Mouse (Mus musculus): ENCODE data around the gene Olfr480.

Gene Olfr480

DNA sequence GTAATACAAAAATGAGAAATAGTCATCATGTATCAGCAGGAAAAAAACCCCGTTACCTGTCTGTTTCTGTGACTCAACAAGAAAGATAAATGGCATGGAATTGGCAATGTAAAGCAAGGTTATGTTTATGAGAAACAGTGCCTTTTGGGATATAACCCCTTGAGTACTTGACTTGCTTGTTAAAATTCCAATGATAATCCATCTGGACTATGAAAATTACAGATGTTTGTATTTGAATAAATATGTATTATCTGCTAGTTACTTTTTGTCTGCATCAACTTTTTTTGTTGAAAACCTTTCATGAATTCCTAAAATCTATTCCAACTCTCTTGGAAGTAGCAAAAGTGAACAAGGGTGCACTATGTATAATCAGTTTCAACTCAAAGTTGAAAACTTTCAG lies at the start of gene Olfr480:
TSS of gene Olfr480 (minus strand) at position 101 of the 400 bp plus-strand sequence.
- no peak for DNase-seq (ENCODE audit: low read depth)

DNA sequence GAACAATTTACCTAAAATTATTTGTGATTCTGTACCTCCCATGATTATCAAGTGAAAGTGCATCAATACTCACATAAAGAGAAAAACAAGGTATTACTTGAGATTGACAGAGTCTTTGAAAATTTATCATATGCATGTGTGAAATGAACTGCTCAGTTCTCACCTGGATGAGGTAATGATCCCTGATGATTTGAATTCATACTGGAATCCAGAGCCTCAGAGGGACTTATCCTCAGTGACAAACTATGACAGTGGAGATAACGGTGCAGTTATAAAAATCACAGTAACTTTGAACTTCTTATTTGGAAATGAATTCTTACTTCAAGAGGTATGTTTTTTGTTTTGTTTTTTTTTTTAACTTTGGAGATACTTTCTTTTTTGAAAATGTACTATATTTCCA lies 33.4 kb upstream of the Olfr480 start, which contains the start of gene Olfr483:
TSS of gene Olfr483 (plus strand) at position 301 of the 400 bp plus-strand sequence.
- DNase-seq (ENCODE audit: low read depth): no peak

DNA sequence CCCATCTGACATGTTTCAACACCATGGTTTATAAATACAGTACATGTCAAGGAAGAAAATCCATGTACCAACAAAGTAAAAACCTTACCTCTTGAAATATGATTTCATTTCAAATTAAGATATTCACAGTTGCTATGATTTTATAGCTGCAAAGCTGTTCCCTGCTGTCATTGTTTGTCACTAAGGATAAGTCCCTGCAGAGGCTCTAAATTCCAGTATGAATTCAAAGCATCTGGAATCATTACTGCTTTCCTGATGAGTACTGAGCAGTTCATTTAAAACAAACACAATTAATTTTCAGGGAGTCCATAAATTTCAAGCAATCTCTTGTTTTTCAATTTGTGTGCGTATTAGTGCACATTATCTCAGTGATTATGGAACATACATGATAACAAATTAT lies 30.3 kb upstream of the Olfr480 start, which contains the start of gene Olfr482:
TSS of gene Olfr482 (minus strand) at position 101 of the 400 bp plus-strand sequence.
- DNase-seq (ENCODE audit: low read depth): no peak

DNA sequence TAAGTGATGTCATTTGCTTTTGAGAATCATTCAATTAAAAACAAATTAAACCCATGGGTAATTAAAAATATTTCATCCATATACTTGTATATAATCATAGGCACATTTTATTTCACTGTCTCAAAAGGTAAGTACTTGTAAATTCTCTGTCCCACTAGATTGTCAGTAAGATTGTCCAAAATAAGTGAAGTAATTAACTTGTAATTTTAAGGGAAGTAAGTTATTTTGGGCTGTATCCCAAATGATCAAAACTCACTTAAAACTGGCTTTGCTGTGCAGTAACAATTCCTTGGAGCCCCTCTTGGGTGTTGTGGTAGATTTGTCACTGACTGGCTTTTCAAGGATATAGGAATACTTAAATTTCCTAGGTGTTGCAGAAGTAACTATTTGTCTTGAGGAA lies 12.4 kb upstream of the Olfr480 start, which contains the start of gene Olfr481:
TSS of gene Olfr481 (plus strand) at position 301 of the 400 bp plus-strand sequence.
- DNase-seq (ENCODE audit: low read depth): no peak

DNA sequence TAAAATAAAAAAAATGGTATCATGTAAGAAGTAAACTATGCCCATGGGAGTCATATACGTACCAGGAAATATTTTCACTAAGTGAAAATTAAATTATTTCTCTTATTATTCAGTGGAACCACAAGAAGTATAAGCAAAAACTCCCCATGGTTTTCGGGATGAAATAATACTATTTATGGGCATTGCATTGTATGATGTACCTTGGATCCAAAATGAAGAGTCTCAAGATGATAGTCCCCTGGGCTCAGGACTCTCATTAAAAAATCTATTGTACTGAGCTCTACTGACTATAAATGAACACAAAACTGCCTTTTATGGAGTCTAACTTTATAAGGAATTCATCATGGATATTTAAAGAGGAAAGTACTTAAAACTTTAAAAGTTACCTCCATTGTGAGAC lies 16.8 kb downstream of the Olfr480 start, which contains the start of gene Olfr479:
TSS of gene Olfr479 (plus strand) at position 301 of the 400 bp plus-strand sequence.
- no peak for DNase-seq (ENCODE audit: low read depth)

DNA sequence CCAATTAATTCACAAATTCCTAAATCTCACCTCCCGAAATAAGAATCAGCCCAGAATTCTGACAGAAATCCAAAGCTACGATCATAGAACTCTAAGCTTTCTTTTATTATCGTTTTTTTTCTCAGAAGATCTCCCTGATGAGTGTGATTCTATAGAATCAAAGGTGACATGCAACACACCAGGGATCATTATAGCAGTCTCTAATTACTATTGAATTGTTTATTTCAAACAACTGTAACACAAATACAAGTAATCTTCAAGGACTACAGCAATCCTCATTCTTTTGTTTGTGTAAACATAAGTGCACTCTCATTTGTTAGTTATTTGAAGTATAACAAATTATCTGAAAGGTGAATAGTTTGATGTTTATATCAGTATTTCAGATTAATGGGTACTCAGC lies 33.3 kb downstream of the Olfr480 start, which contains the start of gene Olfr478:
TSS of gene Olfr478 (minus strand) at position 101 of the 400 bp plus-strand sequence.
- no peak for DNase-seq (ENCODE audit: low read depth)
